Mouse (Mus musculus): Measurements from ENCODE around the gene Gm7233.
"Not testable (repeated sequence)": the region's sequence is repeated elsewhere in the genome, so short reads cannot be mapped to it uniquely, and the experiment has no call there.

The Gm7233 gene

DNA sequence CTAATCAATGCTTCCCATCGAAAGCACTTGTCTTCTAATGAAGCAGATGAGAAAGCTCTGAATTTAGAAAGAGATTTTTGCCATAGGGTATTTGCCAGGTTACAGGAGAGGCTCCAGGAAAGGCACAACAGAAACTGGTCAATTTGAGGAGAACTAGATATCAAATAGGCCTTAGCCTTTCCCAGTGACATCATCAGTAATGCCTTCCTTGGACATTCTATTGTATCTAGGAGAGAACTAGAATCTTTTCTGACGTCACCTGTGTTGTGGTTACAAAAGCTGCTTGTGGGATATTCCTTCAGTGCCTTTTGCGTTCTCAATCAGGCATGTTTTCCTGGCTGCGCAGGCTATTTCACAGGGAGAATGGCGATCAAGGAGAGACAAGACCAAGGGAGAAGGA lies at the start of gene Gm7233:
Gene Gm7233 (plus strand): TSS at position 301 of the 400 bp plus-strand sequence.
- not testable (repeated sequence) for DNase-seq

DNA sequence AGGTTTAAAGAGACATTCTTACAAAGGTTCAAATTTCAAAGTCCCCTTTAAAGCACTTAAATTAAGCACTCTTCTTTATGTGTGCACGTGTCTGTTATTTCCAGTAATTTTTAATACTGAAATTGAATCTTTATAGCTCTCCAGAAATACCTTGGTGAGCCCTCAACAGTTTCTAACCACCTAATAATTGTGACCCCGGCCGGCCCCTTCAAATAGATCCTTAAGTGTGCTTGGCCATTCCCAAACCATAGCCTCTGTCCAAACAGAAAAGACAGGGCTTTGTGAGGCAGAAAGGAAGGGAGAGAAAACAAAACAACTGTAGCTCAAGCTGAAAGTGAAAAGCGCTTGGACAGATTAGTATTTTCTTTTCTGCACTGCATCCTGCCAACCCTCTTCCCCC lies 12.5 kb upstream of the Gm7233 start:
- DNase-seq = not testable (repeated sequence)

DNA sequence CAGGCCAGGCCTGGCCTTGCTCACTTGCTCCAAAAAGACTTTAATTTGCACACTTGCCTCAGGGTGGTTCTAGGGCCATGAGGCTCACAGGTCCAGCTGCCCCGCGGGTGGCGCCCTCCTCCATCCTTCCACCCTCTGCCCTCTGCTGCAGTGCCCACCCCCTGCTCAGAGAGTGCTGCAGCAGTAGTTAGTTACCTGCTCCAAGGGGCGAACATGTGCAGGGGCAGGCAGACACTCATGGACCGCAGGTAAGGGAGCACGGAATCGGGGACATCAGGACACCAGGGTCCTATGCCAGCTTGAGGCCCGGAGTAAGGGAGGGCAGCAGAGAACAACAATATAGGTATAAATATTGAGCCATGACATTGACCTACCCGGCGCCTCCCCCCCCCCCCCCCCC lies 11.7 kb upstream of the Gm7233 start:
- DNase-seq = not testable (repeated sequence)

DNA sequence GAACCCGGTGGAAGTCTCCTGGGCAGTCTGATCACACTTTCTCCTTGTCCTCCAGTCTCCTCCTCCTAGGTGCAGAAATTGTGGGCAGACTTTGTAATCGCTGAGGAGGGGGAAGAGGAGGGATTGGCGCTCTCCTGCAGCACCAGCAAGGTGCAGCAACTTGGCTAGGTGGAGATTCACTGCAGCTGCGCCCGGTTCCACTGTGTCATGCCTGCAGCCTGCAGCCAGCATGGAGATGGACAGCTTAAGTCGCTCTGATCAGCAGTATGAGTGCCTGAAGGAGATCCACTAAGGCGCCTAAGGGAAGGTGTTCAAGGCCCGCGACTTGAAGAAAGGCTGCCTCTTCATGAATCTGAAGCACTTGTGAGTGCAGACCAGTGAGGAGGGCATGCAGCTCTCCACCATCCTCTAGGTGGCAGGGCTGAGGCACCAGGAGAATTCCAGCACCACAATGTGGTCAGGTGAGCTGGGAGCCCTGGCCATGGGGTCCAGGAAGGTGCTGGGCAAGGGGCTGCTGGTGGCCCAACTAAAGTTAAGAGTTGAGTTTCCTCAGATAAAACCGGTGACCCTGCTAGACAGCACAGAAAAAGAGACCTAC lies 11.0 kb upstream of the Gm7233 start:
- not testable (repeated sequence) for DNase-seq

DNA sequence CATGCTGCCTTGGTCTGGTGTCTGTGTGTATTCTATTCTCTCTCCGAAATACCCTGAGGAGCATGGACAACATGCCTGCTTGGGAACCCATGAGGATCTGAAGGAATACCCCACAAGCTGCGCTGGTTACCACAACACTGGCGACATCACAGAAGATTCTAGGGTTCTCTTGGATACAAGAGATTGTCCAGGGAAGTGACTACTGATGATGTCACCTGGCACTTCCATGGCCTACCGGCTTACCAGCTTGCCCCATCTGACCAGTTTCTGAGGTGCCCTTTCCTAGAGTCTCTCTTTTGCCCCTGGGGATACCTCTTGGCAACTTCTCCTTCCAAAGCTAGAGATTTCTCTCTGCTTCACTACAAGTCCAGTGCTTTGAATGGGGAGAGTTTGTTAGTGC lies 55.5 kb downstream of the Gm7233 start, which contains the start of gene Gm8122:
Gene Gm8122 (minus strand): TSS at position 101 of the 400 bp plus-strand sequence.
- not testable (repeated sequence) for DNase-seq

Measured in kidney, adult 18-20 months (tissue).